Mouse (Mus musculus): ENCODE results near the gene Scn10a. TPM values are rescaled to one million over a fixed set of nuclear protein-coding genes. Genes with fewer than 3 reads are reported as not detected.

Scn10a gene
- polyA plus RNA-seq (2014; fragmentation: Nextera tagmentation; extraction: Ambion mirVana), result 1.1 and 1.3 TPM in 2 replicates

- ATAC-seq (replicated peaks; ENCODE audit: insufficient number of reproducible peaks, low FRiP score, low TSS enrichment), result no peak
- Histone ChIP-seq H3K4me1 (ENCODE audit: control insufficient read depth, insufficient read depth, low read length) (no peaks in the 10 kb centered on the region), H3K9ac (ENCODE audit: low read depth, low read length) (no peak within 1 kb of the TSS), H3K9me3 (replicated peaks; ENCODE audit: control insufficient read depth, low read length) (no peaks in the 10 kb centered on the region), H3K4me3 (ENCODE audit: low read depth, low read length) (no peak within 1 kb of the TSS), H3K36me3 (ENCODE audit: control insufficient read depth, insufficient read depth, low read length) (no peaks in the 10 kb centered on the region), H3K27me3 (ENCODE audit: control insufficient read depth, insufficient read depth, low read length) (no peaks in the 10 kb centered on the region), H3K4me2 (no peak within 1 kb of the TSS), H3K27ac (ENCODE audit: low read depth, low read length) (no peak within 1 kb of the TSS)
- WGBS (ENCODE audit: insufficient replicate concordance), result 74% methylated on average over 11 of the region's 11 CpGs
Measured at GRCm38 (mm10) chr9:119719222-119719621, at the start of gene Scn10a. TSS of gene Scn10a (minus strand) at chr9:119719322.

DNA sequence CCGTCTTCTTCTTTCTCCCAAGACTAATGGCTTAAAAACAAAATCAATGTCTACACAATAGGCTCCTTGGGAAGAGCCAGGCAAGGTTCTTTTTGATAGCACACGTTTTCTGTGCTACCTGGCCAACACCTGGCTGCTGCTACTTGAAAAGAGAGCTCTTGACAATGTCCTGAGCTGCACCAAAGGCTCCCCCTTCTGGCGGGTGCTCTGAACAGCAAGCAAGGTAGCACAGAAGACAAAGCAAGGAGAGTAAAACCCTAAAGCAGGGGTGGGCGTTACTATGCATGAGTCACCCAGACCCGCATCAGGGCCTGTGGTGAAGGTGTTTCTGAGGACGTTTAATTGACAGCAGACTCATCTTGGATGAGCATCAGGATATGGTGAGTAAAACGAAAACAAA, 49.5 kb upstream of the Scn10a start:
- H3K4me3 ChIP-seq (ENCODE audit: low read depth, low read length), result no peak overlapping the region
- H3K27ac ChIP-seq (ENCODE audit: low read depth, low read length), result no peak overlapping the region
- H3K4me1 ChIP-seq (ENCODE audit: control insufficient read depth, insufficient read depth, low read length), result no peaks in the 10 kb centered on the region
- no peaks in the 10 kb centered on the region for H3K36me3 ChIP-seq (ENCODE audit: control insufficient read depth, insufficient read depth, low read length)
- WGBS (ENCODE audit: insufficient replicate concordance), result 44% methylated on average over 7 of the region's 7 CpGs
- no peaks in the 10 kb centered on the region for H3K27me3 ChIP-seq (ENCODE audit: control insufficient read depth, insufficient read depth, low read length)
- ATAC-seq (replicated peaks; ENCODE audit: insufficient number of reproducible peaks, low FRiP score, low TSS enrichment), result no peak
- H3K9ac ChIP-seq (ENCODE audit: low read depth, low read length), result no peak overlapping the region
- no peaks in the 10 kb centered on the region for H3K9me3 ChIP-seq (replicated peaks; ENCODE audit: control insufficient read depth, low read length)
- H3K4me2 ChIP-seq, result no peak overlapping the region

GRCm38 (mm10) chr9:119760226-119760625, 41.1 kb upstream of the Scn10a start:
- Histone ChIP-seq H3K4me1 (ENCODE audit: control insufficient read depth, insufficient read depth, low read length) (no peaks in the 10 kb centered on the region), H3K27ac (ENCODE audit: low read depth, low read length) (no peak overlapping the region), H3K9me3 (replicated peaks; ENCODE audit: control insufficient read depth, low read length) (no peaks in the 10 kb centered on the region; the same call in 1 of the 2 replicates), H3K9ac (ENCODE audit: low read depth, low read length) (no peak overlapping the region), H3K4me3 (ENCODE audit: low read depth, low read length) (no peak overlapping the region), H3K4me2 (no peak overlapping the region), H3K36me3 (ENCODE audit: control insufficient read depth, insufficient read depth, low read length) (no peaks in the 10 kb centered on the region), H3K27me3 (ENCODE audit: control insufficient read depth, insufficient read depth, low read length) (no peaks in the 10 kb centered on the region)
- no peak for ATAC-seq (replicated peaks; ENCODE audit: insufficient number of reproducible peaks, low FRiP score, low TSS enrichment)
- WGBS (ENCODE audit: insufficient replicate concordance), result 86% methylated on average over 3 of the region's 3 CpGs

GRCm38 (mm10) chr9:119759457-119759856, 40.3 kb upstream of the Scn10a start:
- no peaks in the 10 kb centered on the region for H3K27me3 ChIP-seq (ENCODE audit: control insufficient read depth, insufficient read depth, low read length)
- no peak for ATAC-seq (replicated peaks; ENCODE audit: insufficient number of reproducible peaks, low FRiP score, low TSS enrichment)
- H3K4me2 ChIP-seq, result no peak overlapping the region
- H3K36me3 ChIP-seq (ENCODE audit: control insufficient read depth, insufficient read depth, low read length), result no peaks in the 10 kb centered on the region
- H3K9me3 ChIP-seq (replicated peaks; ENCODE audit: control insufficient read depth, low read length), result no peaks in the 10 kb centered on the region; the same call in 1 of the 2 replicates
- H3K4me1 ChIP-seq (ENCODE audit: control insufficient read depth, insufficient read depth, low read length), result no peaks in the 10 kb centered on the region
- no peak overlapping the region for H3K27ac ChIP-seq (ENCODE audit: low read depth, low read length)
- H3K9ac ChIP-seq (ENCODE audit: low read depth, low read length), result no peak overlapping the region
- WGBS (ENCODE audit: insufficient replicate concordance), result 79% methylated on average over 1 of the region's 1 CpGs
- no peak overlapping the region for H3K4me3 ChIP-seq (ENCODE audit: low read depth, low read length)

DNA sequence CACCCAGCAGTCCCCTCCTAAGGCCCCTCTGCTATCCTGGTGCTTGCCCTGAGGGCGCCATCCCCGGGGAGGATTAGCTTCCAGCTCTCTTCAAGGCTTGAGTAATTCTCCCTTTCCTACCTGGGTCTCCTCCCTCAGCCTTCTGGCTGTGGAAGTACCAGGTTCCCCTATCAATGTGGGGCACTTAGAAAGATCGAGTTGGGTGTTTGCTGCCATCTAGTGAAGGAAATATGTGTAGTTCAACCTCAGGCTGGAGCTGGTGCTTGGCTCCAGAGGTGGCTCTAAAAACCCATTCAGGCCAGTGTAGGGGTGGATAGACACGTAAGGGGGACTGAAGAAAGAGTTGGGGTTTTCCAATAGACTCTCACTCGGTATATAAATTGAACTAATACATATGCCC, 32.4 kb upstream of the Scn10a start:
- no peak overlapping the region for H3K4me2 ChIP-seq
- H3K9ac ChIP-seq (ENCODE audit: low read depth, low read length), result no peak overlapping the region
- H3K4me1 ChIP-seq (ENCODE audit: control insufficient read depth, insufficient read depth, low read length), result no peaks in the 10 kb centered on the region
- ATAC-seq (replicated peaks; ENCODE audit: insufficient number of reproducible peaks, low FRiP score, low TSS enrichment), result no peak
- 0 out of 2 replicates have a peak, but pooled peaks cover 3% of the 10 kb centered on the region for H3K9me3 ChIP-seq (replicated peaks; ENCODE audit: control insufficient read depth, low read length)
- no peaks in the 10 kb centered on the region for H3K36me3 ChIP-seq (ENCODE audit: control insufficient read depth, insufficient read depth, low read length)
- H3K27me3 ChIP-seq (ENCODE audit: control insufficient read depth, insufficient read depth, low read length), result no peaks in the 10 kb centered on the region
- no peak overlapping the region for H3K27ac ChIP-seq (ENCODE audit: low read depth, low read length)
- H3K4me3 ChIP-seq (ENCODE audit: low read depth, low read length), result no peak overlapping the region
- 13% methylated on average over 5 of the region's 5 CpGs for WGBS (ENCODE audit: insufficient replicate concordance)

DNA sequence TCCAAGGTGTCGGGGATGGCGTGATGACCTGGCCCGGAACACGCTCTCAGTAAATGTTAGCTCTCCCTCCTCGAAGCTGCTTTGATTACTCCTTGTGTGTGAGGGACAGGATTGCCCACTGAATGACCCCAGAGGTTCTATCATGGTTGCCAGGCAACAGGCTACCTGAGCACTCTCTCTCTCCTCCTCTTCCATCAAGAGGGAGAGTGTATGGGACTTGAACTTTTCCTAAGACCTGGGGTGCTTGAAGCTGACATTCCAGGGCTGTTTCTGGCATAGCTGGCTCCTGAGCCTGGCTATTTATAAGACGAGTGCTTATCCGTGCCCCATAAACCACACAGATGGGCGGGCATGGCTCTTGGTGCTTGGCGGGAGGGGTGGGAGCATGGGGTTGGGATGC, 30.0 kb upstream of the Scn10a start:
- WGBS (ENCODE audit: insufficient replicate concordance), result 56% methylated on average over 9 of the region's 9 CpGs
- Histone ChIP-seq H3K9me3 (replicated peaks; ENCODE audit: control insufficient read depth, low read length) (0 out of 2 replicates have a peak, but pooled peaks cover 3% of the 10 kb centered on the region), H3K9ac (ENCODE audit: low read depth, low read length) (no peak overlapping the region), H3K4me2 (no peak overlapping the region), H3K4me1 (ENCODE audit: control insufficient read depth, insufficient read depth, low read length) (no peaks in the 10 kb centered on the region), H3K36me3 (ENCODE audit: control insufficient read depth, insufficient read depth, low read length) (no peaks in the 10 kb centered on the region), H3K4me3 (ENCODE audit: low read depth, low read length) (no peak overlapping the region), H3K27ac (ENCODE audit: low read depth, low read length) (no peak overlapping the region), H3K27me3 (ENCODE audit: control insufficient read depth, insufficient read depth, low read length) (no peaks in the 10 kb centered on the region)
- no peak for ATAC-seq (replicated peaks; ENCODE audit: insufficient number of reproducible peaks, low FRiP score, low TSS enrichment)

DNA sequence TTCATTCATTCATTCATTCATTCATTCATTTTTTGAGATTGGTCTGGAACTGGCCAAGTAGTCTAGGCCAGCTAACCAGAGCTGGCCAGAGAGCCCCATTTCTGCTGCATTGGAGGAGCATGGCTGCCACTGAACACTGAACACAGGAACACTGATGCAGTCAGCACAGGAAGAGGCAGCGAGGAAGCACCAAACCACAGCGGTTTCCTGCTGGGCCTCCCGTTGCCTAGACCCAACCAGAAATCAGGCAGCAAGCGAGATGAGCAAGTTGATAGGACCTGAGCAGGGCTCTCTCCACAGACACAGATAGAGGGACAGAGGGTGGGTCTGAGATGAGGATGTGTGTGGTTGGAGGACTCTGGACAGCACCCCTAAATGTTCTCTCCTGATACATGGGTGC, 24.8 kb upstream of the Scn10a start:
- 53% methylated on average over 4 of the region's 4 CpGs for WGBS (ENCODE audit: insufficient replicate concordance)
- Histone ChIP-seq H3K27ac (ENCODE audit: low read depth, low read length) (no peak overlapping the region), H3K4me1 (ENCODE audit: control insufficient read depth, insufficient read depth, low read length) (no peaks in the 10 kb centered on the region), H3K9ac (ENCODE audit: low read depth, low read length) (no peak overlapping the region), H3K4me2 (no peak overlapping the region), H3K9me3 (replicated peaks; ENCODE audit: control insufficient read depth, low read length) (0 out of 2 replicates have a peak, but pooled peaks cover 3% of the 10 kb centered on the region), H3K36me3 (ENCODE audit: control insufficient read depth, insufficient read depth, low read length) (no peaks in the 10 kb centered on the region), H3K27me3 (ENCODE audit: control insufficient read depth, insufficient read depth, low read length) (no peaks in the 10 kb centered on the region), H3K4me3 (ENCODE audit: low read depth, low read length) (no peak overlapping the region)
- no peak for ATAC-seq (replicated peaks; ENCODE audit: insufficient number of reproducible peaks, low FRiP score, low TSS enrichment)

- ATAC-seq (replicated peaks; ENCODE audit: insufficient number of reproducible peaks, low FRiP score, low TSS enrichment), result no peak
- no peak overlapping the region for H3K27ac ChIP-seq (ENCODE audit: low read depth, low read length)
- no peak overlapping the region for H3K4me2 ChIP-seq
- no peaks in the 10 kb centered on the region for H3K36me3 ChIP-seq (ENCODE audit: control insufficient read depth, insufficient read depth, low read length)
- 61% methylated on average over 3 of the region's 3 CpGs for WGBS (ENCODE audit: insufficient replicate concordance)
- no peak overlapping the region for H3K4me3 ChIP-seq (ENCODE audit: low read depth, low read length)
- no peaks in the 10 kb centered on the region for H3K27me3 ChIP-seq (ENCODE audit: control insufficient read depth, insufficient read depth, low read length)
- H3K4me1 ChIP-seq (ENCODE audit: control insufficient read depth, insufficient read depth, low read length), result no peaks in the 10 kb centered on the region
- no peak overlapping the region for H3K9ac ChIP-seq (ENCODE audit: low read depth, low read length)
- 0 out of 2 replicates have a peak, but pooled peaks cover 3% of the 10 kb centered on the region for H3K9me3 ChIP-seq (replicated peaks; ENCODE audit: control insufficient read depth, low read length)
Measured at GRCm38 (mm10) chr9:119743312-119743711, 24.2 kb upstream of the Scn10a start.

GRCm38 (mm10) chr9:119741101-119741786, 22.1 kb upstream of the Scn10a start:
- ATAC-seq (replicated peaks; ENCODE audit: insufficient number of reproducible peaks, low FRiP score, low TSS enrichment), result no peak
- H3K4me1 ChIP-seq (ENCODE audit: control insufficient read depth, insufficient read depth, low read length), result no peaks in the 10 kb centered on the region
- WGBS (ENCODE audit: insufficient replicate concordance), result 32% methylated on average over 5 of the region's 5 CpGs
- no peak overlapping the region for H3K4me3 ChIP-seq (ENCODE audit: low read depth, low read length)
- H3K27ac ChIP-seq (ENCODE audit: low read depth, low read length), result no peak overlapping the region
- no peaks in the 10 kb centered on the region for H3K9me3 ChIP-seq (replicated peaks; ENCODE audit: control insufficient read depth, low read length)
- H3K27me3 ChIP-seq (ENCODE audit: control insufficient read depth, insufficient read depth, low read length), result no peaks in the 10 kb centered on the region
- H3K36me3 ChIP-seq (ENCODE audit: control insufficient read depth, insufficient read depth, low read length), result no peaks in the 10 kb centered on the region
- no peak overlapping the region for H3K4me2 ChIP-seq
- H3K9ac ChIP-seq (ENCODE audit: low read depth, low read length), result no peak overlapping the region
